Mouse (Mus musculus): ENCODE results near the gene Usp49. TPM values are rescaled to one million over a fixed set of nuclear protein-coding genes. Genes with fewer than 3 reads are reported as not detected.

The Usp49 gene
- total RNA-seq (2021), result 10 to 100 TPM in 1 of 2 experiments, 1 to 10 TPM in 1; 9.6 to 13.1 TPM
- long read RNA-seq, experiment 1, partial matches to known transcripts, result 3 of 8 reads
- long read RNA-seq, experiment 1, other reads (novel, unspliced or antisense), result 5 of 8 reads
- long read RNA-seq, experiment 2, partial matches to known transcripts, result 1 of 5 reads
- long read RNA-seq, experiment 2, other reads (novel, unspliced or antisense), result 4 of 5 reads

- Histone ChIP-seq H3K4me3 (peak within 1 kb of the TSS; percentile 72), H3K27ac (peak within 1 kb of the TSS; percentile 90)
- intact Hi-C loops (cut with DNase I), result no loop called here
- no peak for DNase-seq (ENCODE audit: extremely low spot score in 1 of 2, low spot score in 2 of 2)
- no peak for TF ChIP-seq CTCF (IDR thresholded peaks at IDR 0.05)
Measured at GRCm38 (mm10) chr17:47630678-47631065, at the start of gene Usp49. Gene Usp49, plus strand, starts transcription at chr17:47630690.

- no peak for TF ChIP-seq CTCF (IDR thresholded peaks at IDR 0.05)
- Histone ChIP-seq H3K27ac (no peak overlapping the region), H3K4me3 (no peak overlapping the region)
- no peak for DNase-seq (ENCODE audit: extremely low spot score in 1 of 2, low spot score in 2 of 2)
- intact Hi-C loops (cut with DNase I), result no loop called here
Measured at GRCm38 (mm10) chr17:47580962-47581361, 49.5 kb upstream of the Usp49 start.

- intact Hi-C loops (cut with DNase I), result no loop called here
- no peak for DNase-seq (ENCODE audit: extremely low spot score in 1 of 2, low spot score in 2 of 2)
- H3K4me3 ChIP-seq, result no peak overlapping the region
- no peak overlapping the region for H3K27ac ChIP-seq
- no peak for TF ChIP-seq CTCF (IDR thresholded peaks at IDR 0.05)
Measured at GRCm38 (mm10) chr17:47588517-47588916, 42.0 kb upstream of the Usp49 start.

GRCm38 (mm10) chr17:47591073-47591472 lies 39.4 kb upstream of the Usp49 start:
- no peak for TF ChIP-seq CTCF (IDR thresholded peaks at IDR 0.05)
- Histone ChIP-seq H3K4me3 (no peak overlapping the region), H3K27ac (no peak overlapping the region)
- DNase-seq (ENCODE audit: extremely low spot score in 1 of 2, low spot score in 2 of 2), result no peak
- intact Hi-C loops (cut with DNase I), result loop anchor here (5.0 kb wide), 1 partner anchor 49 kb away; no protein-coding TSS in a partner anchor

- no peak for TF ChIP-seq CTCF (IDR thresholded peaks at IDR 0.05)
- peak; percentile 89 to 91 for DNase-seq (ENCODE audit: extremely low spot score in 1 of 2, low spot score in 2 of 2)
- Histone ChIP-seq H3K27ac (peak overlapping the region; percentile 64), H3K4me3 (peak overlapping the region; percentile 83)
- intact Hi-C loops (cut with DNase I), result loop anchor here (1.0 to 5.0 kb wide), 2 partner anchors 51 to 82 kb away; no protein-coding TSS in a partner anchor
Measured at GRCm38 (mm10) chr17:47593215-47593853, 37.2 kb upstream of the Usp49 start.

GRCm38 (mm10) chr17:47593854-47594182 lies 36.7 kb upstream of the Usp49 start:
- DNase-seq (ENCODE audit: extremely low spot score in 1 of 2, low spot score in 2 of 2), result no peak
- intact Hi-C loops (cut with DNase I), result loop anchor here (1.0 to 5.0 kb wide), 2 partner anchors 52 to 83 kb away; no protein-coding TSS in a partner anchor
- no peak for TF ChIP-seq CTCF (IDR thresholded peaks at IDR 0.05)
- Histone ChIP-seq H3K27ac (peak overlapping the region; percentile 64), H3K4me3 (peak overlapping the region; percentile 83)

- Histone ChIP-seq H3K4me3 (peak overlapping the region; percentile 83), H3K27ac (peak overlapping the region; percentile 64)
- intact Hi-C loops (cut with DNase I), result loop anchor here (5.0 kb wide), 1 partner anchor 52 kb away; no protein-coding TSS in a partner anchor
- TF ChIP-seq CTCF (IDR thresholded peaks at IDR 0.05), result no peak
- DNase-seq (ENCODE audit: extremely low spot score in 1 of 2, low spot score in 2 of 2), result no peak
Measured at GRCm38 (mm10) chr17:47594183-47594968, 36.1 kb upstream of the Usp49 start.

- Histone ChIP-seq H3K27ac (no peak overlapping the region), H3K4me3 (peak overlapping the region; percentile 83)
- TF ChIP-seq CTCF (IDR thresholded peaks at IDR 0.05), result no peak
- no peak for DNase-seq (ENCODE audit: extremely low spot score in 1 of 2, low spot score in 2 of 2)
- intact Hi-C loops (cut with DNase I), result loop anchor here (5.0 kb wide), 1 partner anchor 53 kb away; no protein-coding TSS in a partner anchor
Measured at GRCm38 (mm10) chr17:47594969-47595247, 35.6 kb upstream of the Usp49 start.

GRCm38 (mm10) chr17:47595248-47596161 lies 35.0 kb upstream of the Usp49 start:
- H3K4me3 ChIP-seq, result peak overlapping the region; percentile 83
- TF ChIP-seq CTCF (IDR thresholded peaks at IDR 0.05), result no peak
- no peak for DNase-seq (ENCODE audit: extremely low spot score in 1 of 2, low spot score in 2 of 2)
- intact Hi-C loops (cut with DNase I), result no loop called here
- no peak overlapping the region for H3K27ac ChIP-seq

- H3K27ac ChIP-seq, result no peak overlapping the region
- intact Hi-C loops (cut with DNase I), result no loop called here
- H3K4me3 ChIP-seq, result no peak overlapping the region
Measured at GRCm38 (mm10) chr17:47596162-47596838, 34.2 kb upstream of the Usp49 start.

GRCm38 (mm10) chr17:47596839-47597164 lies 33.7 kb upstream of the Usp49 start:
- H3K27ac ChIP-seq, result no peak overlapping the region
- intact Hi-C loops (cut with DNase I), result no loop called here
- no peak overlapping the region for H3K4me3 ChIP-seq
- no peak for TF ChIP-seq CTCF (IDR thresholded peaks at IDR 0.05)
- no peak for DNase-seq (ENCODE audit: extremely low spot score in 1 of 2, low spot score in 2 of 2)

More at GRCm38 (mm10) chr17:47596162-47596838, 34.2 kb upstream of the Usp49 start:
- DNase-seq (ENCODE audit: extremely low spot score in 1 of 2, low spot score in 2 of 2), result no peak
- TF ChIP-seq CTCF (IDR thresholded peaks at IDR 0.05), result no peak

Measured in left cerebral cortex, adult 2 months (tissue).